Comparison of ENCODE assay signal across 9 mouse cellular contexts in genomic region chr7:37369698-37370097, GRCm38 (mm10).
A peak's percentile ranks its signal among the peaks of the same experiment; 100 is the strongest.
DNase-seq lines count a peak whose midpoint lies in the region; ATAC-seq and TF ChIP-seq lines count a peak whose summit lies in the region.
"Had no signal": no experiment of that assay in that cellular context is flagged by ENCODE, and none has a peak within 500 bp of the region (broad histone marks: within the 10 kb centered on the region; RNA-seq: fewer than 3 reads in every experiment).

No protein-coding gene starts in this region.

- TF ChIP-seq EP300 in ES-Bruce4 (IDR thresholded peaks at IDR 0.05; ENCODE audit: insufficient read depth, low read depth, low read length), result no peak

- TF ChIP-seq CTCF in intestine, postnatal 0 days (IDR thresholded peaks at IDR 0.05; ENCODE audit: low read depth), result peak; percentile 69
- peak; percentile 83 for TF ChIP-seq CTCF in ES-Bruce4 (IDR thresholded peaks at IDR 0.05; ENCODE audit: low read depth, low read length)
- 0 out of 2 replicates have a peak, but pooled peaks have one; percentile 35 for TF ChIP-seq CTCF in embryonic fibroblast, embryonic 13.5 days (IDR thresholded peaks at IDR 0.05; ENCODE audit: borderline replicate concordance, insufficient read depth, low read length)

- no peaks in the 10 kb centered on the region for H3K4me1 ChIP-seq in intestine, postnatal 0 days (replicated peaks; ENCODE audit: control insufficient read depth, insufficient read depth, low read length)
- H3K4me1 ChIP-seq in intestine, embryonic 16.5 days (ENCODE audit: control insufficient read depth, insufficient read depth, low read length), result no peaks in the 10 kb centered on the region
- H3K4me1 ChIP-seq in ES-Bruce4 (ENCODE audit: control insufficient read depth, insufficient read depth, low read length), result no peaks in the 10 kb centered on the region
- no peaks in the 10 kb centered on the region; the same call in 1 of the 2 replicates for H3K4me1 ChIP-seq in embryonic fibroblast, embryonic 13.5 days (ENCODE audit: control insufficient read depth, insufficient read depth, low read length)

- H3K27ac ChIP-seq in intestine, postnatal 0 days (ENCODE audit: low read depth, low read length), result no peak overlapping the region
- H3K27ac ChIP-seq in intestine, embryonic 16.5 days (ENCODE audit: low read length), result no peak overlapping the region
- H3K27ac ChIP-seq in ES-Bruce4 (ENCODE audit: insufficient read depth, low read length), result no peak overlapping the region
- H3K27ac ChIP-seq in embryonic fibroblast, embryonic 13.5 days (ENCODE audit: insufficient read depth, low read length), result no peak overlapping the region
- H3K27ac ChIP-seq: embryonic facial prominence, embryonic 13.5 days had no signal

- no peak overlapping the region for H3K9ac ChIP-seq in intestine, postnatal 0 days (ENCODE audit: low read depth, low read length)
- no peak overlapping the region for H3K9ac ChIP-seq in intestine, embryonic 16.5 days (ENCODE audit: low read depth, low read length)
- H3K9ac ChIP-seq in ES-Bruce4 (ENCODE audit: low read depth, poor library complexity, severe bottlenecking), result no peak overlapping the region
- H3K9ac ChIP-seq: embryonic facial prominence, embryonic 13.5 days had no signal

- H3K36me3 ChIP-seq in intestine, postnatal 0 days (ENCODE audit: control insufficient read depth, insufficient read depth), result no peaks in the 10 kb centered on the region
- no peaks in the 10 kb centered on the region for H3K36me3 ChIP-seq in intestine, embryonic 16.5 days (ENCODE audit: control insufficient read depth, insufficient read depth, low read length)
- no peaks in the 10 kb centered on the region for H3K36me3 ChIP-seq in ES-Bruce4 (ENCODE audit: control insufficient read depth, insufficient read depth, low read length, poor library complexity, severe bottlenecking)
- H3K36me3 ChIP-seq: embryonic facial prominence, embryonic 13.5 days had no signal

- H3K27me3 ChIP-seq in intestine, postnatal 0 days (replicated peaks; ENCODE audit: control insufficient read depth, insufficient read depth, low read length), result no peaks in the 10 kb centered on the region
- H3K27me3 ChIP-seq in intestine, embryonic 16.5 days (replicated peaks; ENCODE audit: control insufficient read depth, insufficient read depth, low read length), result no peaks in the 10 kb centered on the region
- no peaks in the 10 kb centered on the region for H3K27me3 ChIP-seq in ES-Bruce4 (ENCODE audit: control insufficient read depth, insufficient read depth, low read length, poor library complexity, severe bottlenecking)

- no peaks in the 10 kb centered on the region for H3K9me3 ChIP-seq in intestine, postnatal 0 days (ENCODE audit: control insufficient read depth)
- H3K9me3 ChIP-seq in intestine, embryonic 16.5 days (ENCODE audit: control insufficient read depth, low read length), result no peaks in the 10 kb centered on the region
- no peaks in the 10 kb centered on the region for H3K9me3 ChIP-seq in ES-Bruce4 (replicated peaks; ENCODE audit: control insufficient read depth, insufficient read depth, low read length, poor library complexity, severe bottlenecking)
- H3K9me3 ChIP-seq: embryonic facial prominence, embryonic 13.5 days had no signal

- DNase-seq in 416B (ENCODE audit: low read depth), result peak; percentile 21
- no peak for DNase-seq in c-Kit-positive CD71-positive TER-119-positive erythroid progenitor cells, embryonic 14.5 days (ENCODE audit: low spot score)
- DNase-seq in left cerebral cortex, postnatal 14 days (ENCODE audit: low spot score in 2 of 2), result no peak
- DNase-seq: layer of hippocampus, postnatal 36 days had no signal

- WGBS in intestine, postnatal 0 days, result 72% methylated on average over 4 of the region's 4 CpGs
- 66% methylated on average over 4 of the region's 4 CpGs for WGBS in intestine, embryonic 16.5 days

- H3K4me2 ChIP-seq in intestine, postnatal 0 days (replicated peaks; ENCODE audit: low read depth), result no peak overlapping the region
- H3K4me2 ChIP-seq in intestine, embryonic 16.5 days (ENCODE audit: low read depth, low read length), result no peak overlapping the region
- H3K4me2 ChIP-seq: embryonic facial prominence, embryonic 13.5 days had no signal

- no peak overlapping the region for H3K4me3 ChIP-seq in intestine, postnatal 0 days (ENCODE audit: low read depth, low read length)
- no peak overlapping the region for H3K4me3 ChIP-seq in intestine, embryonic 16.5 days (ENCODE audit: low read length)
- no peak overlapping the region for H3K4me3 ChIP-seq in ES-Bruce4 (ENCODE audit: low read depth, low read length)
- no peak overlapping the region for H3K4me3 ChIP-seq in embryonic fibroblast, embryonic 13.5 days (ENCODE audit: insufficient read depth, low read length)
- H3K4me3 ChIP-seq: embryonic facial prominence, embryonic 13.5 days had no signal

- ATAC-seq in intestine, postnatal 0 days, result no peak
- no peak for ATAC-seq in intestine, embryonic 16.5 days

- TF ChIP-seq POLR2A in ES-Bruce4 (IDR thresholded peaks at IDR 0.05; ENCODE audit: insufficient read depth, low read length), result no peak
- TF ChIP-seq POLR2A in embryonic fibroblast, embryonic 13.5 days (IDR thresholded peaks at IDR 0.05; ENCODE audit: low read depth, low read length), result no peak

- intact Hi-C loops in left cerebral cortex, postnatal 14 days (cut with DNase I), result loop anchor here (5.0 to 10.0 kb wide), 3 partner anchors 565 to 773 kb away; no protein-coding TSS in a partner anchor
